ENCODE assay signal across 18 mouse cellular contexts in the genomic region with DNA sequence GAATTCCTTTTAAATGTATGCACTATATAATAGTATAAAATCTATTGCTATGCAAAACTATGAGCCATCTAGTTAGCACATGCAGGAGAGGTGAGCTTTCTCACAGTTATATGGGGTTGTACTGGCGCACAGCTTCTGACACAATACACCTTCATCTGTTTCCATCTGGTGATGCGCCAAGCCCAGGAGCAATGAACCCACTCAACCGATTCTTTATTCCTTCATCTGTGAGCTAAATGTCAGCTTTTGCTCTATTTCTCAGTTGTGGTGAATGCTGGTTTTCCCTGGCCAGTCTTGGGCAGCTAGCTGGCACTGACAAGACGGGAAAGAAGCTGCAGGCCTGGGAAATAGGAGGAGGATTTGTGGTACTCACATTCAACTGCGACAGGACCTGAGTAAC.
A peak's percentile ranks its signal among the peaks of the same experiment; 100 is the strongest.
DNase-seq lines count a peak whose midpoint lies in the region; ATAC-seq and TF ChIP-seq lines count a peak whose summit lies in the region.
"Had no signal": no experiment of that assay in that cellular context is flagged by ENCODE, and none has a peak within 500 bp of the region (broad histone marks: within the 10 kb centered on the region; RNA-seq: fewer than 3 reads in every experiment).

No protein-coding gene starts in this region.

- H3K4me1 ChIP-seq in stomach, postnatal 0 days (replicated peaks; ENCODE audit: control insufficient read depth, insufficient read depth): no peaks in the 10 kb centered on the region
- no peaks in the 10 kb centered on the region for H3K4me1 ChIP-seq in kidney, embryonic 14.5 days (ENCODE audit: control insufficient read depth, insufficient read depth, low read length)
- H3K4me1 ChIP-seq: embryonic facial prominence, embryonic 15.5 days; midbrain, embryonic 12.5 days had no signal

- no peak overlapping the region for H3K27ac ChIP-seq in stomach, postnatal 0 days (replicated peaks)
- H3K27ac ChIP-seq in kidney, embryonic 14.5 days (ENCODE audit: low read depth, low read length): no peak overlapping the region
- H3K27ac ChIP-seq: embryonic facial prominence, embryonic 15.5 days; midbrain, embryonic 12.5 days had no signal

- ATAC-seq in stomach, postnatal 0 days (ENCODE audit: low FRiP score, low TSS enrichment): no peak
- ATAC-seq in kidney, embryonic 14.5 days (ENCODE audit: low FRiP score, low TSS enrichment): no peak
- ATAC-seq: liver, postnatal 0 days had no signal

- TF ChIP-seq EP300 in stomach, postnatal 0 days (optimal IDR thresholded peaks at IDR 0.05): no peak

- H3K9ac ChIP-seq in stomach, postnatal 0 days (ENCODE audit: low read length): no peak overlapping the region
- no peak overlapping the region for H3K9ac ChIP-seq in kidney, embryonic 14.5 days (ENCODE audit: low read depth, low read length)
- H3K9ac ChIP-seq: embryonic facial prominence, embryonic 15.5 days; liver, postnatal 0 days; midbrain, embryonic 12.5 days had no signal

- TF ChIP-seq CTCF in stomach, postnatal 0 days (IDR thresholded peaks at IDR 0.05; ENCODE audit: low read depth): no peak

- no peak overlapping the region for H3K4me2 ChIP-seq in stomach, postnatal 0 days (replicated peaks; ENCODE audit: low read depth)
- H3K4me2 ChIP-seq in kidney, embryonic 14.5 days (replicated peaks; ENCODE audit: low read depth, low read length): no peak overlapping the region
- H3K4me2 ChIP-seq: embryonic facial prominence, embryonic 15.5 days; heart, embryonic 11.5 days; midbrain, embryonic 12.5 days had no signal

- WGBS in stomach, postnatal 0 days: 89% methylated on average over 5 of the region's 5 CpGs
- whole genome bisulfite sequencing in kidney, embryonic 14.5 days: 87% methylated on average over 5 of the region's 5 CpGs

- no peaks in the 10 kb centered on the region for H3K9me3 ChIP-seq in stomach, postnatal 0 days (ENCODE audit: control insufficient read depth, low read length)
- no peaks in the 10 kb centered on the region for H3K9me3 ChIP-seq in kidney, embryonic 14.5 days (ENCODE audit: control insufficient read depth, low read length)
- H3K9me3 ChIP-seq: embryonic facial prominence, embryonic 15.5 days; midbrain, embryonic 12.5 days had no signal

- no peaks in the 10 kb centered on the region for H3K27me3 ChIP-seq in stomach, postnatal 0 days (ENCODE audit: control insufficient read depth, insufficient read depth, low read length)
- no peaks in the 10 kb centered on the region for H3K27me3 ChIP-seq in kidney, embryonic 14.5 days (ENCODE audit: control insufficient read depth, insufficient read depth, low read length)
- H3K27me3 ChIP-seq: embryonic facial prominence, embryonic 15.5 days; midbrain, embryonic 12.5 days had no signal

- H3K4me3 ChIP-seq in stomach, postnatal 0 days (ENCODE audit: low read depth, low read length): no peak overlapping the region
- H3K4me3 ChIP-seq in kidney, embryonic 14.5 days (ENCODE audit: low read length): no peak overlapping the region
- H3K4me3 ChIP-seq: embryonic facial prominence, embryonic 15.5 days; midbrain, embryonic 12.5 days had no signal

- H3K36me3 ChIP-seq in stomach, postnatal 0 days (ENCODE audit: control insufficient read depth, insufficient read depth, low read length): no peaks in the 10 kb centered on the region
- H3K36me3 ChIP-seq in kidney, embryonic 14.5 days (ENCODE audit: control insufficient read depth, insufficient read depth, low read length): no peaks in the 10 kb centered on the region
- H3K36me3 ChIP-seq: embryonic facial prominence, embryonic 15.5 days; midbrain, embryonic 12.5 days had no signal

- peak; percentile 14 for DNase-seq in heart, adult 11 months
- no peak for DNase-seq in heart, adult 8-10 months (ENCODE audit: low spot score)
- DNase-seq in brain, adult 2 months (ENCODE audit: low read depth, low spot score): peak; percentile 81
- DNase-seq in cerebellum, adult 11 months: peak; percentile 57
- peak; percentile 69 to 70 for DNase-seq in cerebellum, postnatal 10 days
- no peak for DNase-seq in stomach, postnatal 0 days (ENCODE audit: low spot score)
- DNase-seq: B cell, adult 2 months; heart, postnatal 10 days; kidney, adult 2 months; kidney, postnatal 25 days; liver; liver, postnatal 0 days; lung, postnatal 10 days; thymus, adult 18-20 months had no signal

Comparison
In these comparisons a context has a peak if more than half of its experiments do, and no peak if none do; other contexts are left out.
1. DNase-seq: peak in heart, adult 11 months (single experiment), brain, adult 2 months (single experiment), cerebellum, adult 11 months (single experiment) and cerebellum, postnatal 10 days (2 of 2); none in heart, adult 8-10 months (single experiment) and stomach, postnatal 0 days (single experiment).